Mouse (Mus musculus) CH12.LX (cell line): ENCODE measurements around the gene Gng8. TPM values are rescaled to one million over a fixed set of nuclear protein-coding genes. Genes with fewer than 3 reads are reported as not detected.

Experiments used
- DNase-seq: peaks from one replicate; pipeline ENCODE4 v3.0.0-alpha.2; 2013; ENCODE audit errors: extremely low read depth
- H3K27ac ChIP-seq: 2 replicates; pipeline ENCODE4 v1.5.1; 2012; ENCODE audit warnings: low read depth, mild to moderate bottlenecking, control low read depth, moderate library complexity; ENCODE audit not compliant: insufficient read depth
- H3K27me3 ChIP-seq: replicated peaks from 2 replicates; pipeline ENCODE3; 2012; ENCODE audit warnings: inconsistent platforms
- H3K36me3 ChIP-seq, 2 experiments: replicated peaks in 1 of 2; 2 replicates each; pipeline versions ENCODE3 to v1.6.1; 2012; ENCODE audit warnings: inconsistent platforms in 1 of 2, low read length in 1 of 2, mild to moderate bottlenecking in 1 of 2, mixed read lengths in 1 of 2, moderate library complexity in 1 of 2; ENCODE audit not compliant: control insufficient read depth in 1 of 2, insufficient read depth in 1 of 2
- H3K4me1 ChIP-seq, 2 experiments: 2 replicates each; pipeline ENCODE4 v1.6.1; 2012; ENCODE audit warnings: inconsistent platforms in 1 of 2, moderate library complexity in 1 of 2; ENCODE audit not compliant: insufficient read depth in 2 of 2, control insufficient read depth in 1 of 2
- H3K4me2 ChIP-seq: 2 replicates; pipeline ENCODE4 v1.6.1; 2012; ENCODE audit warnings: low read depth, mild to moderate bottlenecking, control low read depth; ENCODE audit not compliant: poor library complexity, insufficient read depth, severe bottlenecking
- H3K4me3 ChIP-seq, 3 experiments: fragments of 150-350 bp in 1 of 3; sonication (generic) in 1 of 3; replicated peaks in 1 of 3; 2 replicates each; pipeline versions ENCODE3 to v1.5.1; 2011 to 2012; ENCODE audit warnings: low read depth in 2 of 3, low read length in 2 of 3, mild to moderate bottlenecking in 2 of 3, moderate library complexity in 2 of 3, control low read depth in 1 of 3, improper control_type of control experiment in 1 of 3, inconsistent platforms in 1 of 3, mixed read lengths in 1 of 3; ENCODE audit not compliant: poor library complexity in 1 of 3
- H3K79me2 ChIP-seq: replicated peaks from 2 replicates; pipeline ENCODE4 v1.6.1; 2012; ENCODE audit warnings: mild to moderate bottlenecking, moderate library complexity; ENCODE audit not compliant: control insufficient read depth, poor library complexity, insufficient read depth, severe bottlenecking; ENCODE audit errors: extremely low read depth
- H3K9ac ChIP-seq: 2 replicates; pipeline ENCODE4 v1.6.1; 2012; ENCODE audit warnings: low read depth, mild to moderate bottlenecking, control low read depth, moderate library complexity; ENCODE audit not compliant: insufficient read depth
- H3K9me3 ChIP-seq: replicated peaks from 2 replicates; pipeline ENCODE3; 2012; ENCODE audit warnings: low read length, inconsistent platforms, mixed read lengths
- CHD1 ChIP-seq: IDR thresholded peaks from 2 replicates; pipeline ENCODE4 v1.6.1; 2012; ENCODE audit warnings: low read depth, low read length, improper control_type of control experiment, inconsistent platforms
- CTCF ChIP-seq, 2 experiments: IDR thresholded peaks in 1 of 2; conservative IDR thresholded peaks in 1 of 2; 2 replicates each; pipeline ENCODE4 v1.5.1; 2011 to 2012; ENCODE audit warnings: low read depth in 2 of 2, low read length in 2 of 2, improper control_type of control experiment in 1 of 2, inconsistent platforms in 1 of 2, mild to moderate bottlenecking in 1 of 2, moderate library complexity in 1 of 2
- E2F4 ChIP-seq: IDR thresholded peaks from 2 replicates; pipeline ENCODE4 v1.6.1; 2011; ENCODE audit warnings: low read depth, low read length, improper control_type of control experiment; ENCODE audit not compliant: insufficient replicate concordance
- ELF1 ChIP-seq: IDR thresholded peaks from 2 replicates; pipeline ENCODE4 v1.6.1; 2014; ENCODE audit warnings: low read depth, mild to moderate bottlenecking, inconsistent platforms, low read length, improper control_type of control experiment
- GABPA ChIP-seq: IDR thresholded peaks from 2 replicates; pipeline ENCODE4 v1.6.1; 2012; ENCODE audit warnings: low read depth, low read length, improper control_type of control experiment, inconsistent platforms; ENCODE audit not compliant: insufficient replicate concordance
- POLR2A ChIP-seq: IDR thresholded peaks from 2 replicates; pipeline ENCODE4 v1.6.1; 2011; ENCODE audit warnings: low read depth, mild to moderate bottlenecking, improper control_type of control experiment, low read length
- RAD21 ChIP-seq: IDR thresholded peaks from 2 replicates; pipeline ENCODE4 v1.6.1; 2011; ENCODE audit warnings: low read depth, mild to moderate bottlenecking, low read length, improper control_type of control experiment, moderate library complexity
- SIN3A ChIP-seq: IDR thresholded peaks from 2 replicates; pipeline ENCODE4 v1.6.1; 2012; ENCODE audit warnings: low read length, improper control_type of control experiment, inconsistent platforms
- SMC3 ChIP-seq: IDR thresholded peaks from 2 replicates; pipeline ENCODE4 v1.6.1; 2011; ENCODE audit warnings: low read depth, low read length, improper control_type of control experiment
- dilution Hi-C: fragments of 300-500 bp; cut with MboI; formaldehyde crosslinking; loops from 2 replicates; pipeline ENCODE4 v1.14.3; 2020; ENCODE audit warnings: low sequenced_read_pairs; ENCODE audit not compliant: extremely low pct_unique_long_range_greater_than_20kb, extremely low pct_ligation_motif_present
- in situ Hi-C: fragments of 300-500 bp; cut with MboI; formaldehyde crosslinking; loops from 3 replicates; pipeline ENCODE4 v1.14.3; 2019; ENCODE audit warnings: low sequenced_read_pairs, low pct_ligation_motif_present, low pct_unique_long_range_greater_than_20kb, mixed read lengths
- polyA plus RNA-seq: library from polyadenylated mRNA; unstranded; fragments of >175 nt; gene quantifications from 2 replicates; pipeline ENCODE4 v1.2.1, GENCODE M21; 2012; ENCODE audit warnings: low read depth; ENCODE audit not compliant: insufficient read length
- total RNA-seq, 2 experiments: library from RNA; depleted of rRNA; stranded (reverse); fragments of 300-350 nt in 1 of 2; fragments of >200 nt in 1 of 2; gene quantifications; 2 replicates each; pipeline ENCODE4 v1.2.3; 2012 to 2014

Gng8 gene
- total and polyA plus RNA-seq, 3 experiments, result 0.25 to 2.4 TPM; not detected in 1

DNA sequence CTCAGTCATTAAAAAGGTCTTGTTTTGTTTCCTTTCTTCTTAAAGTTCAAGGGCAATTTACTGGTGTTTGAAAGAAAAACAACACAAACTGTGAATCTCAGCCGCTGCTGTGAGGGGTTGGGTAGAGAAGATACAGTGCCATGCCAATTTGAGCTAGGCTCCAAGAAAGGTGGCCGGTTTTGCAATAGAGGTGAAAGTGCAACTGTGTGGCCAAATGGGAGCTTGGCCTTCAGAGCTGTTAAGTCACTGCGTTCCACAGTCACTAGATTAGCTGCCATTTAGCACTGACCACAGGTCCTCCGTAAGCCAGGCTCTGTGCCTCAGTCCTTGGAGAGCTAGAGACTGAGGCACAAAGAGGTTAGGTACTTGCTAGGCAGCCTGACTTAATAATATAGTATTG lies 40.0 kb upstream of the Gng8 start:
- TF ChIP-seq CHD1 (no peak), POLR2A (no peak), ELF1 (no peak)
- Histone ChIP-seq H3K27ac (no peak overlapping the region), H3K9me3 (no peaks in the 10 kb centered on the region), H3K4me2 (no peak overlapping the region), H3K79me2 (no peaks in the 10 kb centered on the region), H3K4me1 (peaks cover 0 to 30% of the 10 kb centered on the region in 2 experiments; a peak in 2 of 4 replicates), H3K27me3 (no peaks in the 10 kb centered on the region), H3K4me3 (no peak overlapping the region), H3K9ac (no peak overlapping the region), H3K36me3 (peaks cover 75 to 91% of the 10 kb centered on the region in 2 experiments)
- in situ Hi-C loops, result no loop called here
- dilution Hi-C loops, result no loop called here
- no peak for DNase-seq

DNA sequence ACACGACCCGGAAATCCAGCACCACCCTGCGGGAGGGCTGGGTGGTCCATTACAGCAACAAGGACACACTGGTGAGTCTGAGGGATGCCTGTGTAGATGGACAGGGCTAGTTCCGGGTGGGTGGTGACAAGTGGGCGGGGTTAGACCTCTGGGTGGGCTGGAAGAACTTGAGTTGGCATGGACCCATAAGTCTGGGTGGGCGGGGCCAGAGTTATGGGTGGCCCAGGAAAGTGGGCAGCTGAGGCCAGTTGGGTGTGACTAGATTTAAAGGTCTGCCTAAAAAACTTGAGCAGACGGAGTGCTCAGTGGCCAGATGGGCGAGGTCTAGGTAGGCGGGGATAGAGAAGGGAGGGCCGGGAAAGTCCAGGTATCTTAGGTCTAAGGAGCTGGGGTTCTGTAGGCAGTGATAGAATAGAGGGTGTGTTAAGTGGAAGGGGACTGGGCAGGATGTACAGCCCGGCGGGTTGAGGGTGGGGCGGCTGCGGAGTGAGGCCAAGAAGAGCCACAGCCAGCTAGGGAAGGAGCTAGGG lies 38.2 kb upstream of the Gng8 start:
- dilution Hi-C loops, result no loop called here

DNA sequence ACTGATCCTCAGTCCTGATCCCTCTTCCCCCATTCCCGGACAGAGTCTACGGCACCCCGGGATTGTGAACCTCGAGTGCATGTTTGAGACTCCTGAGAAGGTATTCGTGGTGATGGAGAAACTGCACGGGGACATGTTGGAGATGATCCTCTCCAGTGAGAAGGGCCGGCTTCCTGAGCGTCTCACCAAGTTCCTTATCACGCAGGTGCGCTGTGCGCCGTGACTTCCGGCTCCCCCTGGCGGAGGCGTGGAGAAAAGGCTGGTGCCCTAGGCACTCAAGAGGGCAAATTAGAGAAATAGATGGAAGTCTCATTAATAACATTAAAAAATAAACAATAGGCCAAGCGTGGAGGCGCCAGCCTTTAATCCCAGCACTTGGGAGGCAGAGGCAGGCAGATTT lies 33.2 kb upstream of the Gng8 start:
- no peak for DNase-seq
- peak; percentile 23 for TF ChIP-seq RAD21
- peak; percentile 55 for TF ChIP-seq SMC3
- TF ChIP-seq SIN3A, result no peak
- peak; percentile 21 to 67; a peak in 3 of 4 replicates for TF ChIP-seq CTCF (conservative IDR thresholded peaks at IDR 0.05 in 1 of 2, IDR thresholded peaks at IDR 0.05 in 1 of 2; ENCODE audit: low read depth in 2 of 2, low read length in 2 of 2)
- Histone ChIP-seq H3K27ac (no peak overlapping the region), H3K4me1 (peaks cover 0 to 16% of the 10 kb centered on the region in 2 experiments; a peak in 2 of 4 replicates), H3K9ac (no peak overlapping the region), H3K9me3 (no peaks in the 10 kb centered on the region), H3K4me3 (no peak overlapping the region), H3K79me2 (no peaks in the 10 kb centered on the region), H3K36me3 (peaks cover 72 to 94% of the 10 kb centered on the region in 2 experiments), H3K27me3 (no peaks in the 10 kb centered on the region), H3K4me2 (no peak overlapping the region)
- in situ Hi-C loops (no loop called here), dilution Hi-C loops (no loop called here)

More for the DNA sequence above, 38.2 kb upstream of the Gng8 start:
- Histone ChIP-seq H3K36me3 (peaks cover 86 to 90% of the 10 kb centered on the region in 2 experiments), H3K79me2 (no peaks in the 10 kb centered on the region), H3K9ac (no peak overlapping the region), H3K27me3 (no peaks in the 10 kb centered on the region), H3K4me2 (no peak overlapping the region), H3K27ac (no peak overlapping the region), H3K4me1 (peaks cover 0 to 22% of the 10 kb centered on the region in 2 experiments; a peak in 2 of 4 replicates), H3K4me3 (no peak overlapping the region), H3K9me3 (no peaks in the 10 kb centered on the region)
- TF ChIP-seq GABPA, result no peak
- TF ChIP-seq E2F4, result no peak
- no peak for DNase-seq
- in situ Hi-C loops, result no loop called here
